Mouse (Mus musculus): ENCODE results near the gene Dixdc1. TPM values are rescaled to one million over a fixed set of nuclear protein-coding genes. Genes with fewer than 3 reads are reported as not detected.

Gene Dixdc1
- polyA plus RNA-seq, 1 experiment from 2014 or later, result 3.7 TPM

GRCm38 (mm10) chr9:50774026-50774462 lies 34.7 kb upstream of the Dixdc1 start:
- peaks cover 18% of the 10 kb centered on the region for H3K4me1 ChIP-seq (ENCODE audit: insufficient read depth)
- no peak for TF ChIP-seq EP300 (IDR thresholded peaks at IDR 0.05; ENCODE audit: low read depth)
- no peak for TF ChIP-seq CTCF (IDR thresholded peaks at IDR 0.05; ENCODE audit: low read depth)
- peak overlapping the region; percentile 87; the same call in 1 of the 2 replicates for H3K4me3 ChIP-seq (ENCODE audit: low read depth, low read length)
- ATAC-seq, result no peak
- H3K27me3 ChIP-seq (ENCODE audit: insufficient read depth, low read length), result no peaks in the 10 kb centered on the region
- peak overlapping the region; percentile 16; the same call in 1 of the 2 replicates for H3K27ac ChIP-seq (ENCODE audit: low read depth)
- peak overlapping the region; percentile 90 for H3K9ac ChIP-seq (replicated peaks)
- peak overlapping the region; percentile 99 for H3K4me2 ChIP-seq (ENCODE audit: low read depth, low read length)
- no peaks in the 10 kb centered on the region for H3K9me3 ChIP-seq (ENCODE audit: low read length)
- H3K36me3 ChIP-seq (replicated peaks; ENCODE audit: insufficient read depth, low read length), result peaks cover 16% of the 10 kb centered on the region
- no peak for DNase-seq
- 37% methylated on average over 4 of the region's 4 CpGs for WGBS (ENCODE audit: insufficient replicate concordance)

GRCm38 (mm10) chr9:50770011-50770410 lies 30.7 kb upstream of the Dixdc1 start:
- WGBS (ENCODE audit: insufficient replicate concordance), result 89% methylated on average over 2 of the region's 2 CpGs
- H3K9ac ChIP-seq (replicated peaks), result no peak overlapping the region
- H3K9me3 ChIP-seq (ENCODE audit: low read length), result no peaks in the 10 kb centered on the region
- no peak for TF ChIP-seq EP300 (IDR thresholded peaks at IDR 0.05; ENCODE audit: low read depth)
- H3K27me3 ChIP-seq (ENCODE audit: insufficient read depth, low read length), result no peaks in the 10 kb centered on the region
- H3K36me3 ChIP-seq (replicated peaks; ENCODE audit: insufficient read depth, low read length), result peaks cover 14% of the 10 kb centered on the region
- DNase-seq, result no peak
- no peak overlapping the region for H3K4me3 ChIP-seq (ENCODE audit: low read depth, low read length)
- ATAC-seq, result no peak
- H3K27ac ChIP-seq (ENCODE audit: low read depth), result no peak overlapping the region
- H3K4me2 ChIP-seq (ENCODE audit: low read depth, low read length), result no peak overlapping the region
- peaks cover 12% of the 10 kb centered on the region for H3K4me1 ChIP-seq (ENCODE audit: insufficient read depth)

- H3K9me3 ChIP-seq (ENCODE audit: low read length), result no peaks in the 10 kb centered on the region
- no peaks in the 10 kb centered on the region for H3K27me3 ChIP-seq (ENCODE audit: insufficient read depth, low read length)
- H3K4me2 ChIP-seq (ENCODE audit: low read depth, low read length), result peak within 1 kb of the TSS; percentile 91
- H3K36me3 ChIP-seq (replicated peaks; ENCODE audit: insufficient read depth, low read length), result peaks cover 14% of the 10 kb centered on the region
- H3K4me1 ChIP-seq (ENCODE audit: insufficient read depth), result peaks cover 8% of the 10 kb centered on the region
- TF ChIP-seq EP300 (IDR thresholded peaks at IDR 0.05; ENCODE audit: low read depth) (peak; percentile 69), CTCF (IDR thresholded peaks at IDR 0.05; ENCODE audit: low read depth) (peak; percentile 89)
- peak within 1 kb of the TSS; percentile 93 for H3K27ac ChIP-seq (ENCODE audit: low read depth)
- peak within 1 kb of the TSS; percentile 82 for H3K9ac ChIP-seq (replicated peaks)
- DNase-seq (peak; percentile 98), ATAC-seq (peak; percentile 97)
- WGBS (ENCODE audit: insufficient replicate concordance), result 3% methylated on average over 58 of the region's 59 CpGs
- peak within 1 kb of the TSS; percentile 80 for H3K4me3 ChIP-seq (ENCODE audit: low read depth, low read length)
Measured at GRCm38 (mm10) chr9:50768107-50769002, 29.0 kb upstream of the Dixdc1 start, which contains the start of gene Fdxacb1. Gene Fdxacb1 (plus strand): TSS chr9:50768236.

- Histone ChIP-seq H3K9me3 (ENCODE audit: low read length) (no peaks in the 10 kb centered on the region), H3K4me2 (ENCODE audit: low read depth, low read length) (peak overlapping the region; percentile 91), H3K9ac (replicated peaks) (peak overlapping the region; percentile 82), H3K27ac (ENCODE audit: low read depth) (peak overlapping the region; percentile 93), H3K4me1 (ENCODE audit: insufficient read depth) (peaks cover 8% of the 10 kb centered on the region), H3K36me3 (replicated peaks; ENCODE audit: insufficient read depth, low read length) (peaks cover 14% of the 10 kb centered on the region), H3K27me3 (ENCODE audit: insufficient read depth, low read length) (no peaks in the 10 kb centered on the region), H3K4me3 (ENCODE audit: low read depth, low read length) (peak overlapping the region; percentile 80)
- DNase-seq (no peak), ATAC-seq (peak; percentile 16)
- TF ChIP-seq CTCF (IDR thresholded peaks at IDR 0.05; ENCODE audit: low read depth) (no peak), EP300 (IDR thresholded peaks at IDR 0.05; ENCODE audit: low read depth) (no peak)
- 4% methylated on average over 17 of the region's 17 CpGs for WGBS (ENCODE audit: insufficient replicate concordance)
Measured at GRCm38 (mm10) chr9:50767531-50768106, 28.3 kb upstream of the Dixdc1 start.

GRCm38 (mm10) chr9:50763331-50763730 lies 24.0 kb upstream of the Dixdc1 start:
- no peaks in the 10 kb centered on the region; the same call in 1 of the 2 replicates for H3K36me3 ChIP-seq (replicated peaks; ENCODE audit: insufficient read depth, low read length)
- 68% methylated on average over 1 of the region's 1 CpGs for WGBS (ENCODE audit: insufficient replicate concordance)
- peak; percentile 55 for TF ChIP-seq CTCF (IDR thresholded peaks at IDR 0.05; ENCODE audit: low read depth)
- TF ChIP-seq EP300 (IDR thresholded peaks at IDR 0.05; ENCODE audit: low read depth), result no peak
- H3K9me3 ChIP-seq (ENCODE audit: low read length), result no peaks in the 10 kb centered on the region
- H3K9ac ChIP-seq (replicated peaks), result no peak overlapping the region
- H3K4me1 ChIP-seq (ENCODE audit: insufficient read depth), result peaks cover 3% of the 10 kb centered on the region; the same call in 1 of the 2 replicates
- no peak overlapping the region for H3K27ac ChIP-seq (ENCODE audit: low read depth)
- DNase-seq (no peak), ATAC-seq (no peak)
- H3K4me2 ChIP-seq (ENCODE audit: low read depth, low read length), result no peak overlapping the region
- H3K4me3 ChIP-seq (ENCODE audit: low read depth, low read length), result no peak overlapping the region
- H3K27me3 ChIP-seq (ENCODE audit: insufficient read depth, low read length), result no peaks in the 10 kb centered on the region

Data from liver, postnatal 0 days (tissue).